Mouse (Mus musculus): ENCODE measurements at regions not wholly inside any gene's neighbourhood (a gene's known extent, or its start where the extent isn't known, plus 50 kb on each side); places are given as distances from the start of the nearest gene placed in this dataset.

- DNase-seq (ENCODE audit: low read depth, low spot score) = no peak
- no peak overlapping the region for H3K9ac ChIP-seq (ENCODE audit: insufficient read depth, low read depth, low read length, poor library complexity, severe bottlenecking)
- H3K4me1 ChIP-seq (ENCODE audit: control insufficient read depth in 2 of 2, insufficient read depth in 2 of 2, low read length in 2 of 2, poor library complexity in 1 of 2) = peaks cover under 1 to 3% of the 10 kb centered on the region in 2 experiments; a peak in 2 of 4 replicates
- H3K36me3 ChIP-seq (ENCODE audit: control insufficient read depth, insufficient read depth, low read length, poor library complexity, severe bottlenecking) = no peaks in the 10 kb centered on the region
- in situ Hi-C loops (cut with MboI; ENCODE audit: low sequenced_read_pairs in 2 of 2, unreplicated experiment in 2 of 2) = no loop called here
- no peaks in the 10 kb centered on the region for H3K9me3 ChIP-seq (ENCODE audit: control insufficient read depth, insufficient read depth, low read depth, low read length)
- H3K27ac ChIP-seq (ENCODE audit: insufficient read depth, low read depth, low read length, poor library complexity, severe bottlenecking) = no peak overlapping the region
- TF ChIP-seq ZNF384 (IDR thresholded peaks at IDR 0.05; ENCODE audit: low read depth, low read length) = no peak
- TF ChIP-seq ZC3H11A (IDR thresholded peaks at IDR 0.05; ENCODE audit: borderline replicate concordance, low read depth, low read length) = no peak
- TF ChIP-seq MAFK (IDR thresholded peaks at IDR 0.05; ENCODE audit: insufficient read depth, low read depth, low read length) = no peak
- TF ChIP-seq HCFC1 (IDR thresholded peaks at IDR 0.05; ENCODE audit: borderline replicate concordance, insufficient read depth, low read length) = no peak
- TF ChIP-seq CHD2 (IDR thresholded peaks at IDR 0.05; ENCODE audit: low read depth, low read length) = no peak
- no peak overlapping the region for H3K4me3 ChIP-seq (ENCODE audit: insufficient read depth in 1 of 2, low read depth in 1 of 2, low read length in 2 of 2, poor library complexity in 1 of 2, severe bottlenecking in 1 of 2)
These were observed 159.0 kb downstream of the Pmp22 start for GRCm38 (mm10) chr11:63287766-63288165.

DNA sequence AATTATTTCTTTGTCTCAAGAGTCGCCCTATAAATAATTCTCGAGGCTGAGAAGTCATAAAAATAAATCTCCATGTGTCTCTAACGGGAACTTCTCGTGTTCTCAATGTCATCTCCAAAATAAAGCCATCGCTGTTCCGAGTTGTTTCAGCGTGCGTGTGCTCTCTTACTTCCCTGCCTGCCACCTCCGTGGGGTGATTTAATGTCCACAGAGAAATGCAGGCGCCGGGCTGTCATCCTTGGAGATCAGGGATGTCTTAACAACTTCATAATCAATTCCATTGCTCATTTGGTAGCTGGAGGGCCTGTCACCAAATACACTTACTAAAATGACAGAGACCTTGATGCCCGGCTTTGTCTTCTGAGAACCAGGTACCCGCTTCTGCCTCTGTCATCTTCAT, 161.8 kb downstream of the Pmp22 start:
- H3K9ac ChIP-seq (ENCODE audit: insufficient read depth, low read depth, low read length, poor library complexity, severe bottlenecking) = no peak overlapping the region
- no peak overlapping the region for H3K27ac ChIP-seq (ENCODE audit: insufficient read depth, low read depth, low read length, poor library complexity, severe bottlenecking)
- DNase-seq (ENCODE audit: low read depth, low spot score) = no peak
- in situ Hi-C loops (cut with MboI; ENCODE audit: low sequenced_read_pairs in 2 of 2, unreplicated experiment in 2 of 2) = no loop called here
- TF ChIP-seq ZNF384 (IDR thresholded peaks at IDR 0.05; ENCODE audit: low read depth, low read length) = no peak
- TF ChIP-seq CHD2 (IDR thresholded peaks at IDR 0.05; ENCODE audit: low read depth, low read length) = no peak
- no peak for TF ChIP-seq ZC3H11A (IDR thresholded peaks at IDR 0.05; ENCODE audit: borderline replicate concordance, low read depth, low read length)
- TF ChIP-seq MAFK (IDR thresholded peaks at IDR 0.05; ENCODE audit: insufficient read depth, low read depth, low read length) = no peak
- TF ChIP-seq HCFC1 (IDR thresholded peaks at IDR 0.05; ENCODE audit: borderline replicate concordance, insufficient read depth, low read length) = no peak
- no peaks in the 10 kb centered on the region for H3K36me3 ChIP-seq (ENCODE audit: control insufficient read depth, insufficient read depth, low read length, poor library complexity, severe bottlenecking)
- no peaks in the 10 kb centered on the region for H3K9me3 ChIP-seq (ENCODE audit: control insufficient read depth, insufficient read depth, low read depth, low read length)
- H3K4me1 ChIP-seq (ENCODE audit: control insufficient read depth in 2 of 2, insufficient read depth in 2 of 2, low read length in 2 of 2, poor library complexity in 1 of 2) = no peaks in the 10 kb centered on the region
- no peak overlapping the region for H3K4me3 ChIP-seq (ENCODE audit: insufficient read depth in 1 of 2, low read depth in 1 of 2, low read length in 2 of 2, poor library complexity in 1 of 2, severe bottlenecking in 1 of 2)

GRCm38 (mm10) chr11:63293485-63293884, 164.7 kb downstream of the Pmp22 start:
- TF ChIP-seq ZNF384 (IDR thresholded peaks at IDR 0.05; ENCODE audit: low read depth, low read length) (no peak), HCFC1 (IDR thresholded peaks at IDR 0.05; ENCODE audit: borderline replicate concordance, insufficient read depth, low read length) (no peak), CHD2 (IDR thresholded peaks at IDR 0.05; ENCODE audit: low read depth, low read length) (no peak), ZC3H11A (IDR thresholded peaks at IDR 0.05; ENCODE audit: borderline replicate concordance, low read depth, low read length) (no peak), MAFK (IDR thresholded peaks at IDR 0.05; ENCODE audit: insufficient read depth, low read depth, low read length) (no peak)
- no peaks in the 10 kb centered on the region for H3K9me3 ChIP-seq (ENCODE audit: control insufficient read depth, insufficient read depth, low read depth, low read length)
- no peaks in the 10 kb centered on the region for H3K4me1 ChIP-seq (ENCODE audit: control insufficient read depth in 2 of 2, insufficient read depth in 2 of 2, low read length in 2 of 2, poor library complexity in 1 of 2)
- no peak for DNase-seq (ENCODE audit: low read depth, low spot score)
- in situ Hi-C loops (cut with MboI; ENCODE audit: low sequenced_read_pairs in 2 of 2, unreplicated experiment in 2 of 2) = no loop called here
- H3K27ac ChIP-seq (ENCODE audit: insufficient read depth, low read depth, low read length, poor library complexity, severe bottlenecking) = no peak overlapping the region
- H3K9ac ChIP-seq (ENCODE audit: insufficient read depth, low read depth, low read length, poor library complexity, severe bottlenecking) = no peak overlapping the region
- H3K4me3 ChIP-seq (ENCODE audit: insufficient read depth in 1 of 2, low read depth in 1 of 2, low read length in 2 of 2, poor library complexity in 1 of 2, severe bottlenecking in 1 of 2) = no peak overlapping the region
- H3K36me3 ChIP-seq (ENCODE audit: control insufficient read depth, insufficient read depth, low read length, poor library complexity, severe bottlenecking) = no peaks in the 10 kb centered on the region

DNA sequence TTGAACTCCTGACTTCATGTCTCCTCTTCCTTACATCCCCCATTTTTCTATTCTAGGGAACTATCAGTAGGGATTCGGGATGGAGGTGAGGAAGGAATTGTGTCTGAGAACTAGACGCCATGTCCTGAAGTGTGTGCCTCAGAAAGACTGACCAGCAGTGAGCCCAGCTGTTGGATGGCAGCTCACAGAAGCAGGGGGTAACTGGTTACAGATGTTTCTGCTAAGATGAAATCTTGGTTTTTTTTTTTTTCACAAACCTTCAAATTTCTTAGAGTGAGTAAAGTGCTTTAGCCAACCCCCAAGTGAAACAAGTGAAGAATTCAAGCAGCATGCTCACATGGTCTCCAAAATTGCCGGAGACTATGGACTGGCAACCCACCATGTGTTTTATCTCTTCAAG, 165.7 kb downstream of the Pmp22 start:
- Histone ChIP-seq H3K4me3 (ENCODE audit: insufficient read depth in 1 of 2, low read depth in 1 of 2, low read length in 2 of 2, poor library complexity in 1 of 2, severe bottlenecking in 1 of 2) (no peak overlapping the region), H3K9ac (ENCODE audit: insufficient read depth, low read depth, low read length, poor library complexity, severe bottlenecking) (no peak overlapping the region), H3K27ac (ENCODE audit: insufficient read depth, low read depth, low read length, poor library complexity, severe bottlenecking) (no peak overlapping the region), H3K36me3 (ENCODE audit: control insufficient read depth, insufficient read depth, low read length, poor library complexity, severe bottlenecking) (no peaks in the 10 kb centered on the region), H3K9me3 (ENCODE audit: control insufficient read depth, insufficient read depth, low read depth, low read length) (no peaks in the 10 kb centered on the region), H3K4me1 (ENCODE audit: control insufficient read depth in 2 of 2, insufficient read depth in 2 of 2, low read length in 2 of 2, poor library complexity in 1 of 2) (no peaks in the 10 kb centered on the region)
- in situ Hi-C loops (cut with MboI; ENCODE audit: low sequenced_read_pairs in 2 of 2, unreplicated experiment in 2 of 2) = no loop called here
- no peak for TF ChIP-seq HCFC1 (IDR thresholded peaks at IDR 0.05; ENCODE audit: borderline replicate concordance, insufficient read depth, low read length)
- no peak for TF ChIP-seq MAFK (IDR thresholded peaks at IDR 0.05; ENCODE audit: insufficient read depth, low read depth, low read length)
- no peak for TF ChIP-seq ZNF384 (IDR thresholded peaks at IDR 0.05; ENCODE audit: low read depth, low read length)
- TF ChIP-seq ZC3H11A (IDR thresholded peaks at IDR 0.05; ENCODE audit: borderline replicate concordance, low read depth, low read length) = no peak
- TF ChIP-seq CHD2 (IDR thresholded peaks at IDR 0.05; ENCODE audit: low read depth, low read length) = no peak
- DNase-seq (ENCODE audit: low read depth, low spot score) = no peak

- Histone ChIP-seq H3K27ac (ENCODE audit: insufficient read depth, low read depth, low read length, poor library complexity, severe bottlenecking) (no peak overlapping the region), H3K4me1 (ENCODE audit: control insufficient read depth in 2 of 2, insufficient read depth in 2 of 2, low read length in 2 of 2, poor library complexity in 1 of 2) (peaks cover 0 to 4% of the 10 kb centered on the region in 2 experiments; a peak in 1 of 4 replicates), H3K9ac (ENCODE audit: insufficient read depth, low read depth, low read length, poor library complexity, severe bottlenecking) (no peak overlapping the region), H3K9me3 (ENCODE audit: control insufficient read depth, insufficient read depth, low read depth, low read length) (no peaks in the 10 kb centered on the region), H3K36me3 (ENCODE audit: control insufficient read depth, insufficient read depth, low read length, poor library complexity, severe bottlenecking) (no peaks in the 10 kb centered on the region), H3K4me3 (ENCODE audit: insufficient read depth in 1 of 2, low read depth in 1 of 2, low read length in 2 of 2, poor library complexity in 1 of 2, severe bottlenecking in 1 of 2) (no peak overlapping the region)
- DNase-seq (ENCODE audit: low read depth, low spot score) = no peak
- in situ Hi-C loops (cut with MboI; ENCODE audit: low sequenced_read_pairs in 2 of 2, unreplicated experiment in 2 of 2) = no loop called here
- TF ChIP-seq HCFC1 (IDR thresholded peaks at IDR 0.05; ENCODE audit: borderline replicate concordance, insufficient read depth, low read length) (no peak), MAFK (IDR thresholded peaks at IDR 0.05; ENCODE audit: insufficient read depth, low read depth, low read length) (no peak), ZNF384 (IDR thresholded peaks at IDR 0.05; ENCODE audit: low read depth, low read length) (no peak), ZC3H11A (IDR thresholded peaks at IDR 0.05; ENCODE audit: borderline replicate concordance, low read depth, low read length) (no peak), CHD2 (IDR thresholded peaks at IDR 0.05; ENCODE audit: low read depth, low read length) (no peak)
These were observed 167.7 kb downstream of the Pmp22 start for GRCm38 (mm10) chr11:63296476-63296875.

Data from ES-E14 (cell line).